Mouse (Mus musculus) midbrain, embryonic 14.5 days (tissue): ENCODE measurements at regions not wholly inside any gene's neighbourhood (a gene's known extent, or its start where the extent isn't known, plus 50 kb on each side); places are given as distances from the start of the nearest gene placed in this dataset.

ENCODE experiments used
- ATAC-seq: fragments of 200-750 bp; cut with Nextera tagmentation; 2 replicates; pipeline ENCODE4 v1.8.0; 2017; ENCODE audit warnings: moderate number of reproducible peaks, moderate library complexity; ENCODE audit not compliant: low FRiP score, low TSS enrichment
- DNase-seq: peaks from one replicate; pipeline ENCODE4 v3.0.0-alpha.2; 2015
- H3K27ac ChIP-seq: fragments of 300-500 bp; sonication (generic); replicated peaks from 2 replicates; pipeline ENCODE4 v1.5.1; 2014; ENCODE audit warnings: mild to moderate bottlenecking, low read depth, low read length, moderate library complexity
- H3K27me3 ChIP-seq: fragments of 300-500 bp; sonication (generic); 2 replicates; pipeline ENCODE4 v1.6.1; 2014; ENCODE audit warnings: low read length, control low read depth, mixed read lengths; ENCODE audit not compliant: control insufficient read depth, insufficient read depth
- H3K36me3 ChIP-seq: fragments of 300-500 bp; sonication (generic); 2 replicates; pipeline ENCODE4 v1.6.1; 2014; ENCODE audit warnings: low read length, control low read depth; ENCODE audit not compliant: control insufficient read depth, insufficient read depth
- H3K4me1 ChIP-seq: fragments of 300-500 bp; sonication (generic); 2 replicates; pipeline ENCODE4 v1.6.1; 2014; ENCODE audit warnings: mild to moderate bottlenecking, antibody characterized with exemption, low read length, control low read depth; ENCODE audit not compliant: control insufficient read depth, insufficient read depth
- H3K4me2 ChIP-seq: fragments of 300-500 bp; sonication (generic); 2 replicates; pipeline ENCODE4 v1.6.1; 2014; ENCODE audit warnings: mild to moderate bottlenecking, low read length, moderate library complexity
- H3K4me3 ChIP-seq: fragments of 300-500 bp; sonication (generic); replicated peaks from 2 replicates; pipeline ENCODE4 v1.5.1; 2014; ENCODE audit warnings: low read depth, low read length
- H3K9ac ChIP-seq: fragments of 300-500 bp; sonication (generic); replicated peaks from 2 replicates; pipeline ENCODE4 v1.6.1; 2014; ENCODE audit warnings: mild to moderate bottlenecking, low read length, moderate library complexity
- H3K9me3 ChIP-seq: fragments of 300-500 bp; sonication (generic); 2 replicates; pipeline ENCODE4 v1.6.1; 2016; ENCODE audit warnings: low read length, control low read depth, mixed read lengths; ENCODE audit not compliant: control insufficient read depth
- WGBS: fragments of 180-500 bp; shearing (Covaris S2); extraction: QIAGEN DNeasy Blood & Tissue Kit; methylation state at CpG from one replicate; pipeline ENCODE4 v1.1.7; 2014; 5-methylcytosine and 5-hydroxymethylcytosine counted together

DNA sequence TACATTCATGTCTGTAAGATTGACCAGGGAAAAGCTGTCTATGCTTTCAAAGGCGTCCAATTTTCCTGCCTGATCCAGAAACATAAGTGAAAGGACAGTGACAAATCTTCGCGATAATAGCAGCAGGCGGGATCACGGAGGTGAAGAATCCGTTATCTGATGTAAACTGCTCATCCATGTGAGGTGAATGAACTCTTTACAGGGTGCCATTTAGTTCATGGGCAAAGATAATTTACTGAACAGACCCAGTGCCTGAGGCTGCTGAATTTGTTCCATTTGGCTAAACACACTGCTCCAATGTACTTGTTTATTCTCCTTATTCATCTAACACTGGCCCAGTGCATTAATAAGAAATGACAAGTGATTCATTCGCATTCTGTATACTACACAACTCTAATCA, 3534.3 kb upstream of the Lrrc6 start:
- Histone ChIP-seq H3K27me3 (no peaks in the 10 kb centered on the region), H3K36me3 (no peaks in the 10 kb centered on the region), H3K9ac (no peak overlapping the region), H3K4me1 (no peaks in the 10 kb centered on the region), H3K9me3 (no peaks in the 10 kb centered on the region), H3K4me2 (no peak overlapping the region), H3K4me3 (no peak overlapping the region), H3K27ac (no peak overlapping the region)
- WGBS = 75% methylated on average over 7 of the region's 7 CpGs
- DNase-seq (peak; percentile 34), ATAC-seq (no peak)

DNA sequence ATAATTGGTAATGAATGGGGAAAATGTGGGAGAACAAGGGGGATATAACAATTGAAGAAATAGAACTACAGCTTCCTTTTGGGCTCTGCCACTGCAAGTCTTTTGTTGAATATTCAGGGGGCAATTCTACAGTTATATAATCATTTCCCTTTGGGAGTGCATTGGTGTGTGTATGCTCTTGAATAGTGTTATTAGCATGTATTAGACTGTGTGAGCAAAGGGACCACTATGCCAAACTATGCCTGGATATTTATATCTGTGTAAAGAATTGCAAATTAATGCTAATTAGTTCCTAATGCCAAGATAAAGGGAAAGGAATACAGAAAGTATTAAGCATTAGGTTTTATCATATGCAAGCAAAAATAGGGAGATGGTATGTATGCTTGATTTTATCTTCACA, 3528.8 kb upstream of the Lrrc6 start:
- no peak overlapping the region for H3K4me2 ChIP-seq

DNA sequence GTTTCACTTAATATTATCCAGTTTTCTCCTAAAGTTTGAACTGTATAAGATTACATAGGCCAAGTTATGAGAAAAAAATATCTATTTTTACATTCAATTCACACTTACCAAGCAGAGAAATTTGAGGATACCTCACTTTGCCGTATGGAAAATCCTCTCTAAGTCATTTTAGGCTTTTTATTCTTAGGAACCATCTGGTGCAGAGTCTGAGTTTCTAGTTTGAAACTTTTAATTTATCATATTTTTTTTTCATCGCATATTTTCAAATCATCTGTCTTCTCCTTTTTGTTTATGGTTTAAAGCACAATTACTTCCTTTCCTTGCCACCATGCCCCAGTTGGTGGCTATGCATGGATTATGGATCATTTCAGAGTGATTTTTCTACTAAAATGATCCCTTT, 3512.1 kb upstream of the Lrrc6 start:
- Histone ChIP-seq H3K36me3 (no peaks in the 10 kb centered on the region), H3K9ac (no peak overlapping the region), H3K4me2 (no peak overlapping the region), H3K4me1 (no peaks in the 10 kb centered on the region), H3K9me3 (no peaks in the 10 kb centered on the region), H3K27me3 (no peaks in the 10 kb centered on the region), H3K4me3 (no peak overlapping the region), H3K27ac (no peak overlapping the region)
- no peak for DNase-seq
- ATAC-seq = no peak
- 90% methylated on average over 2 of the region's 2 CpGs for WGBS

More for the DNA sequence above, 3528.8 kb upstream of the Lrrc6 start:
- Histone ChIP-seq H3K9ac (no peak overlapping the region), H3K36me3 (no peaks in the 10 kb centered on the region), H3K9me3 (no peaks in the 10 kb centered on the region), H3K27me3 (no peaks in the 10 kb centered on the region), H3K27ac (no peak overlapping the region), H3K4me3 (no peak overlapping the region), H3K4me1 (no peaks in the 10 kb centered on the region)
- DNase-seq (peak; percentile 40), ATAC-seq (peak; percentile 48; the same call in 1 of the 2 replicates)
